9 mouse cellular contexts compared by ENCODE assay signal in genomic region chr6:97488280-97488679, GRCm38 (mm10).
DNase-seq lines count a peak whose midpoint lies in the region; ATAC-seq and TF ChIP-seq lines count a peak whose summit lies in the region.
"Had no signal": no experiment of that assay in that cellular context is flagged by ENCODE, and none has a peak within 500 bp of the region (broad histone marks: within the 10 kb centered on the region; RNA-seq: fewer than 3 reads in every experiment).

No protein-coding gene starts in this region.

- no peaks in the 10 kb centered on the region for H3K9me3 ChIP-seq in lung, embryonic 14.5 days (ENCODE audit: low read depth, low read length)
- H3K9me3 ChIP-seq in intestine, embryonic 15.5 days = no peaks in the 10 kb centered on the region
- H3K9me3 ChIP-seq in stomach, embryonic 14.5 days (ENCODE audit: control insufficient read depth, low read depth, low read length) = no peaks in the 10 kb centered on the region

- peaks cover 22% of the 10 kb centered on the region for H3K27me3 ChIP-seq in lung, embryonic 14.5 days (ENCODE audit: insufficient read depth, low read length)
- no peaks in the 10 kb centered on the region for H3K27me3 ChIP-seq in intestine, embryonic 15.5 days (replicated peaks)
- H3K27me3 ChIP-seq in stomach, embryonic 14.5 days (ENCODE audit: control insufficient read depth, insufficient read depth, low read length) = no peaks in the 10 kb centered on the region

- peak; percentile 7 for DNase-seq in cerebellum, adult 8-10 months
- no peak for DNase-seq in cerebellum, postnatal 4 days (ENCODE audit: low spot score in 2 of 2)
- no peak for DNase-seq in lung, embryonic 14.5 days
- DNase-seq in lung, adult 18-20 months = no peak
- DNase-seq in adipocyte (ENCODE audit: low spot score) = no peak
- no peak for DNase-seq in urinary bladder, postnatal 10 days (ENCODE audit: low spot score)

- no peak overlapping the region for H3K27ac ChIP-seq in lung, embryonic 14.5 days (ENCODE audit: low read depth)
- H3K27ac ChIP-seq in intestine, embryonic 15.5 days = no peak overlapping the region
- no peak overlapping the region for H3K27ac ChIP-seq in stomach, embryonic 14.5 days (ENCODE audit: low read length)

- H3K4me2 ChIP-seq in lung, embryonic 14.5 days = peak overlapping the region; percentile 96
- H3K4me2 ChIP-seq in intestine, embryonic 15.5 days (replicated peaks) = peak overlapping the region; percentile 99
- peak overlapping the region; percentile 96; the same call in 1 of the 2 replicates for H3K4me2 ChIP-seq in stomach, embryonic 14.5 days (replicated peaks; ENCODE audit: low read depth, low read length)

- no peak overlapping the region for H3K4me3 ChIP-seq in lung, embryonic 14.5 days (ENCODE audit: low read depth, low read length)
- H3K4me3 ChIP-seq in intestine, embryonic 15.5 days (replicated peaks) = no peak overlapping the region
- no peak overlapping the region for H3K4me3 ChIP-seq in stomach, embryonic 14.5 days (ENCODE audit: low read depth, low read length)
- H3K4me3 ChIP-seq: myocyte had no signal

- ATAC-seq in lung, embryonic 14.5 days (ENCODE audit: insufficient read depth) = peak; percentile 30; the same call in 1 of the 2 replicates
- no peak for ATAC-seq in intestine, embryonic 15.5 days
- no peak for ATAC-seq in stomach, embryonic 14.5 days (ENCODE audit: insufficient number of reproducible peaks, insufficient read depth, low FRiP score, low read depth)

- H3K9ac ChIP-seq in lung, embryonic 14.5 days = no peak overlapping the region
- no peak overlapping the region for H3K9ac ChIP-seq in intestine, embryonic 15.5 days
- H3K9ac ChIP-seq in stomach, embryonic 14.5 days (replicated peaks; ENCODE audit: low read depth, low read length) = no peak overlapping the region

- H3K36me3 ChIP-seq in lung, embryonic 14.5 days (ENCODE audit: insufficient read depth) = no peaks in the 10 kb centered on the region
- no peaks in the 10 kb centered on the region for H3K36me3 ChIP-seq in intestine, embryonic 15.5 days
- H3K36me3 ChIP-seq in stomach, embryonic 14.5 days (ENCODE audit: control insufficient read depth, insufficient read depth, low read length) = no peaks in the 10 kb centered on the region

- TF ChIP-seq CTCF in lung, embryonic 14.5 days (IDR thresholded peaks at IDR 0.05; ENCODE audit: low read depth) = no peak

- H3K4me1 ChIP-seq in lung, embryonic 14.5 days (ENCODE audit: insufficient read depth) = no peaks in the 10 kb centered on the region; the same call in none of the 2 replicates
- H3K4me1 ChIP-seq in intestine, embryonic 15.5 days (replicated peaks) = peaks cover 12% of the 10 kb centered on the region
- H3K4me1 ChIP-seq in stomach, embryonic 14.5 days (ENCODE audit: control insufficient read depth, insufficient read depth, low read length) = peaks cover 9% of the 10 kb centered on the region

- 24% methylated on average over 8 of the region's 8 CpGs for WGBS in lung, embryonic 14.5 days
- 26% methylated on average over 8 of the region's 8 CpGs for WGBS in intestine, embryonic 15.5 days
- WGBS in stomach, embryonic 14.5 days = 23% methylated on average over 8 of the region's 8 CpGs
